Mouse (Mus musculus) myocyte (in vitro differentiated cells): Measurements from ENCODE around the gene Pate2.

Source experiments
- POLR2A ChIP-seq: IDR thresholded peaks from one replicate; pipeline ENCODE4 v1.6.1; 2011; ENCODE audit warnings: low read depth, mild to moderate bottlenecking, control low read depth, moderate library complexity; ENCODE audit not compliant: insufficient read length
- POLR2AphosphoS2 ChIP-seq: IDR thresholded peaks from one replicate; pipeline ENCODE4 v1.6.1; 2011; ENCODE audit warnings: low read depth, control low read depth; ENCODE audit not compliant: insufficient read length
- TCF12 ChIP-seq: IDR thresholded peaks from one replicate; pipeline ENCODE4 v1.6.1; 2011; ENCODE audit warnings: mild to moderate bottlenecking, control low read depth; ENCODE audit not compliant: poor library complexity, insufficient read depth, severe bottlenecking

DNA sequence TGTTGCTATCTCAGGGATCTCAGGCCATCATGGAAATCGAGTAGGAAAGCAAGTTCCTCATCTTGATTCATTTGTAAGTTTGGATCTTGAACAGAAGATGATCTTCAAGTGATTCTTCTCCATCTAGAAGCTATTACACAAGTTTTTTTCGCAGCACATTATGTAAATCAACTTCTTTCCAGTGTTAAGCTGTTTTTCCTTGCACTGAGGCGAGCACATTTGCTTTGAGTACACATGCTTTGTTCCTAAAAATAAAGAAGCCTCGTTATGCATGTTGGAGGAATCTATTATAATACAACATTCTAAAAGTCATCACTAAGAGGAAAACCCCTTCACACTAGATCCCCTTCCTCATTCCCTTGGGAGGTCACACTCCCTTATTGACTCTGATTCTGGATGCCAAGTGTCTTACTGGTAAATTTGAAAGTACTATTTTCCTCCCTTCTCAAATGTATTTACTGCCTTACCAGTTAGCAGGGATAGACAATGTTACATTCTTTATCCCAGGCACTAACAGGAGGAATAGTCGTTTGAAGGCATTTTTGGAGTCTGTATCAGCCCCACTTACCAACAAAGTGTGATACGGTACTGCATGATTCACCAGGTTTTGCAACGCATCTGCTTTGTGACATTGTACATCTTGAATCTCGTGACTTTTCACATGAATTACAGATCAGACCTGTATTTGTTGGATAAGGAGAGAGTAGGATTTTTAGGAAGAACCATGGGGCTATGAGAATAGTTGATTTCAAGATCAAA is 37.7 kb downstream of the Pate2 start:
- TF ChIP-seq POLR2AphosphoS2 (no peak), POLR2A (no peak), TCF12 (no peak)
